Mouse (Mus musculus): Measurements from ENCODE around the gene Gas2l2.

DNA sequence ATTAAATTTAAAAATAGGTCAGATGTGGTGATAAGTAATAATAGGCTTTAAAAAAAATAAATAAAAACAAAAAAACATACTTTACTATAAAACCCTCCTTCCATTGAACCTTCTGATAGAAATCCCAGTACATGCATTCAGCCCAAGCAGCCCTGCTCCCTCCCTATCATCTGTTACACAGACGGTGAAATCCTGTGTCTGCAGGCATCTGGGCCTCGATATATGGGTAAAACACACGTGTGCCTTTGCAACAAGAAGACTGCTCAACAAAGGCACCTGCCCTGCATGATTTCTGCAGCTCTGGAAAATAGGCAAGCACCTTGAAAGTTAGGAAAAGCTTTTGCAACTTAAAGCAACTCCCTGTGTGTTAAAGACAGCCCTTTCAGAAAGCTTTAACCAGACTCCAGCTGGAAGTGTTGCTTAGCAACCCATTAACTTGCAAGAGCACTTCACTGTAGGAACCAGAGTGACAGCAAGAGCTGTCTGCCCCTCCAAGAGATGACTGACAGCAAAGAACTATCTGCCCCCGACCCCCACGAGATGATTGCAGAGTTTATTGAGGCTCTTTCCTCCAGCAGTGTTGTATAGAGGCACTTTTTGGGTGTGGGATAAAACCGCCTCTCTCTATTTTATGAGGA is 34.3 kb downstream of the Gas2l2 start:
- TF ChIP-seq CTCF (IDR thresholded peaks at IDR 0.05; ENCODE audit: low read depth) = no peak
- TF ChIP-seq EP300 (IDR thresholded peaks at IDR 0.05; ENCODE audit: low read depth) = no peak
